Mouse (Mus musculus) forebrain, embryonic 12.5 days (tissue): ENCODE data around the gene Abat. TPM values are rescaled to one million over a fixed set of nuclear protein-coding genes. Genes with fewer than 3 reads are reported as not detected.

Source experiments
- ATAC-seq: fragments of 200-750 bp; cut with Nextera tagmentation; 2 replicates; pipeline ENCODE4 v1.8.0; 2017; ENCODE audit warnings: moderate TSS enrichment; ENCODE audit not compliant: low FRiP score
- H3K27ac ChIP-seq: fragments of 300-500 bp; sonication (generic); 2 replicates; pipeline ENCODE4 v1.5.1; 2016; ENCODE audit warnings: mild to moderate bottlenecking
- H3K27me3 ChIP-seq: fragments of 300-500 bp; sonication (generic); 2 replicates; pipeline ENCODE4 v1.6.1; 2016; ENCODE audit warnings: mild to moderate bottlenecking
- H3K36me3 ChIP-seq: fragments of 300-500 bp; sonication (generic); replicated peaks from 2 replicates; pipeline ENCODE4 v1.6.1; 2016; ENCODE audit warnings: mild to moderate bottlenecking
- H3K4me1 ChIP-seq: fragments of 300-500 bp; sonication (generic); 2 replicates; pipeline ENCODE4 v1.6.1; 2016
- H3K4me2 ChIP-seq: fragments of 300-500 bp; sonication (generic); 2 replicates; pipeline ENCODE4 v1.6.1; 2016; ENCODE audit warnings: mild to moderate bottlenecking, moderate library complexity
- H3K4me3 ChIP-seq: fragments of 300-500 bp; sonication (generic); replicated peaks from 2 replicates; pipeline ENCODE4 v1.5.1; 2016; ENCODE audit warnings: mild to moderate bottlenecking
- H3K9ac ChIP-seq: fragments of 300-500 bp; sonication (generic); 2 replicates; pipeline ENCODE4 v1.6.1; 2016; ENCODE audit warnings: mild to moderate bottlenecking
- H3K9me3 ChIP-seq: fragments of 300-500 bp; sonication (generic); 2 replicates; pipeline ENCODE4 v1.6.1; 2016
- WGBS: fragments of 180-500 bp; shearing (Covaris S2); methylation state at CpG from one replicate; pipeline ENCODE4 v1.1.7; 2016; 5-methylcytosine and 5-hydroxymethylcytosine counted together
- polyA plus RNA-seq: library from polyadenylated mRNA; unstranded; fragments of >200 nt; fragmentation: Nextera tagmentation; extraction: Ambion mirVana; gene quantifications from 2 replicates; pipeline ENCODE4 v1.2.1, GENCODE M21; 2016

The Abat gene
- polyA plus RNA-seq, 1 experiment from 2014 or later: 37.9 TPM

DNA sequence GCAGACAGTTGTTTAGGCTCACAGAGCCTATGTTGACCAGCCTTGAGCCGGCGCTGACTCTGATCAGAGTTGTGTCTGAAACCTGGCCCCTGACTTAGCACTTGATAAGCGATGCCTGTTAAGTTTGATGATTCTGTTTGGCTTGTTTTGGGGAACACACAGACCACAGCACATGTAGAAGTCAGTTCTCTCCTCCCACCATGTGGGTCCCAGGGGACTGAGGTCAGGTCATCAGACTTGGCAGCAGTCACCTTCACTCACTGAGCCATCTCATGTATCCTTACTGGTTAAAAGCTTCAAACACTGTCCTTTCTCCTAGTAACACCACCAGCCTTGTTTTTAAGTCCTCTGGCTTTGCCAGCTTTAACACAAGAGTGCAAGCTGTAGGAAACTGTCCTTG, 136.8 kb downstream of the Abat start:
- Histone ChIP-seq H3K36me3 (peaks cover 85% of the 10 kb centered on the region), H3K4me3 (no peak overlapping the region), H3K4me1 (no peaks in the 10 kb centered on the region), H3K27me3 (no peaks in the 10 kb centered on the region), H3K9ac (no peak overlapping the region), H3K27ac (no peak overlapping the region), H3K9me3 (no peaks in the 10 kb centered on the region), H3K4me2 (no peak overlapping the region)
- WGBS: 94% methylated on average over 3 of the region's 3 CpGs
- no peak for ATAC-seq

DNA sequence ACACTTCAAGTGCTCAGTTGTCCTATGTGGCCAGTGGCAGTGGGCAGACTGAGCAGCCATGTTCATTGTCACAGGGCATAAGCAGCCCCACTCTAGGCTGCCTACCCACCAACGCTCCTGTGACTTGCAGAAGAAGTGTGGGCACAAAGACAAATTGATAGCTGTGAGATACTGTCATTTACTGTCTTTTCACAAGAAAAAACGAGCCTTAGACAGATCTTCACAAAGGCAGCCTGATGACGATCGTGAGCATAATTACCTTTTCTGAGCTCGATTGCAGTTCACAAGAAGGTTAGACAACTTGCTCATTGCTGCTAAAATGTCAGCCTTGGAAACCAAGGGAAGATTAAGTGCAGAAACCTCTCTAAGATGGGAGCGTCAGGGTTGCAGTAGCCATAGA, 141.9 kb downstream of the Abat start:
- ATAC-seq: no peak
- WGBS: 83% methylated on average over 6 of the region's 6 CpGs

DNA sequence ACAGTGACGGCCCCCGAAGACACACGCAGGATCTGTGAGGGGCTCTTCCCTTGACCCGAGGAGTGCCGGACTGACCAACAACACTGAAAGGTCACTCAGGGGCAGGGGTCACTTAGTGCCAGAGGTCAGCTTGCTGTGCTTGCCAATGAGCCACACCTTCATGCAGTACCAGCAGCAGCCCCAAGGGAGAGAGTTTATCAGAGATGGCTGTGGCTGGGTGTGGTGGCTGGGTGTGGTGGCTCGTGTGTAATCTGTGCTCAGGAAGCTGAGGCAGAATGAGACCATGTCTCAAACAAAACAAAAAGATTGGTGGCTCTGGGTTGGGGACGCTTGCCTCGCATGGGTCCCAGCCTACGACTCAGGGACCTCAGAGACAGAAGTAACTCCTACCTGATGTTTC, 142.4 kb downstream of the Abat start:
- 89% methylated on average over 9 of the region's 9 CpGs for WGBS
- H3K27ac ChIP-seq: no peak overlapping the region
- no peaks in the 10 kb centered on the region for H3K4me1 ChIP-seq
- no peak overlapping the region for H3K4me2 ChIP-seq
- no peak for ATAC-seq
- no peaks in the 10 kb centered on the region for H3K27me3 ChIP-seq
- H3K36me3 ChIP-seq: peaks cover 81% of the 10 kb centered on the region
- no peaks in the 10 kb centered on the region for H3K9me3 ChIP-seq
- H3K4me3 ChIP-seq: no peak overlapping the region
- no peak overlapping the region for H3K9ac ChIP-seq

More for the DNA sequence above, 141.9 kb downstream of the Abat start:
- peaks cover 77% of the 10 kb centered on the region for H3K36me3 ChIP-seq
- H3K9me3 ChIP-seq: no peaks in the 10 kb centered on the region
- H3K27me3 ChIP-seq: no peaks in the 10 kb centered on the region
- no peaks in the 10 kb centered on the region for H3K4me1 ChIP-seq
- no peak overlapping the region for H3K27ac ChIP-seq
- no peak overlapping the region for H3K4me2 ChIP-seq
- no peak overlapping the region for H3K4me3 ChIP-seq
- H3K9ac ChIP-seq: no peak overlapping the region

DNA sequence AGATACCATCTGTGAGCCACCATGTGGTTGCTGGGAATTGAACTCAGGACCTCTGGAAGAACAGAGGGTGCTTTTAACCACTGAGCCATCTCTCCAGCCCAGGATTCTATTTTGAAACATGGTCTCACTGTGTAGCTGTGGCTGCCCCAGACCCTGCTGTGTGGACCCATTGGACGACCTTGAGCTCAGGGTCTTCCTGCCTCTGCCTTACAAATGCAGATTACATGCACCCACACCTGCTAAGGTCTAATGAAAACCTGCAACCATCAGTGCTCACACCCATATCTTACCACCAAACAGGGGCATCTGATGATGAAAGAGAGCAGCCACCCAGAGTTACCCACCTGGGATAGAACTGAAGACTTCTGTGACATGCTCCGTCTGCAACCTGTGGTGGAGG, 143.0 kb downstream of the Abat start:
- H3K4me2 ChIP-seq: no peak overlapping the region
- no peak for ATAC-seq
- no peaks in the 10 kb centered on the region for H3K9me3 ChIP-seq
- H3K27ac ChIP-seq: no peak overlapping the region
- peaks cover 79% of the 10 kb centered on the region for H3K36me3 ChIP-seq
- no peaks in the 10 kb centered on the region for H3K27me3 ChIP-seq
- H3K4me3 ChIP-seq: no peak overlapping the region
- H3K4me1 ChIP-seq: no peaks in the 10 kb centered on the region
- no peak overlapping the region for H3K9ac ChIP-seq
- WGBS: 93% methylated on average over 2 of the region's 2 CpGs

DNA sequence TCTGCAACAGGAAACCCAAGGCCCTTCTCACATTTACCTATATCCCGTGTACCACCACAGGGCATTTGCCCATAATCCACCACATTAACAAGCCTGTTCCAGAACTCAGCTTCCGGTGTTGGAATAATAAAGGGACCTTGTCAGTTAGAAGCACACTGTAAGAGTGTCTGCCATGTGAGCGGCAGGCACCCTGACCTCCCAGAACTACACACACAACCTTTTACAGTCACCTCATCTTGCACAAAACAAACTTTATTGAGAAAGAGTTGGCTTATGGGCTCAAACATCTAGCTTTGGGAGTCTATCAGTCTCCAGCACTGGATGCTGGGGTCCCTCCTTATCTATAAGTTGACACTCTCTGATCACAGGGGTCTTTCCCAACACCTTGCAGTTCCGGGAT, 145.1 kb downstream of the Abat start:
- WGBS: 78% methylated on average over 4 of the region's 4 CpGs
- peaks cover 84% of the 10 kb centered on the region for H3K36me3 ChIP-seq

DNA sequence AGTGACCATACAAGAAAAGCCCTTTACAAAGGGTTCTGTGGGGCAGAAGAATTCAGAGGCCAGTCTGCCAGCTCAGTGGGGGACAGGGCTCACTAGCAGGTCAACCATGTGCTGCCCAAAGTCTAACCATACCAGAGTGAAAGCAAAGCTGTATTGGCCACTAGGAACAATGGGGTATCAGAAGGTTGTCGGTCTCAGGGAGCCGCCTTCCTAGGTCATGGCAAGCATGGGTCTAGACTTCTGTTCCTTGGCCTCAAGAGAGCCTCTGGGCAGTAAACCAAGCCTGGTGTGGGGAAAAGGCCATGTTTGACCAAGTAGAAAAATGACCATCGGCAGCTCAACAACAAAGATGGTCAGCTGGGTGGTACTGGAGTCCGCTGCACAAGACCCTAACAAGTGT, 145.5 kb downstream of the Abat start:
- Histone ChIP-seq H3K9me3 (no peaks in the 10 kb centered on the region), H3K4me2 (no peak overlapping the region), H3K27ac (no peak overlapping the region), H3K27me3 (no peaks in the 10 kb centered on the region), H3K9ac (no peak overlapping the region), H3K4me3 (no peak overlapping the region), H3K36me3 (peaks cover 84% of the 10 kb centered on the region), H3K4me1 (peaks cover 5% of the 10 kb centered on the region; the same call in 1 of the 2 replicates)
- WGBS: 88% methylated on average over 4 of the region's 4 CpGs
- no peak for ATAC-seq

More for the DNA sequence above, 145.1 kb downstream of the Abat start:
- Histone ChIP-seq H3K9ac (no peak overlapping the region), H3K27me3 (no peaks in the 10 kb centered on the region), H3K9me3 (no peaks in the 10 kb centered on the region), H3K4me3 (no peak overlapping the region), H3K27ac (no peak overlapping the region), H3K4me1 (peaks cover under 1% of the 10 kb centered on the region; the same call in 1 of the 2 replicates), H3K4me2 (no peak overlapping the region)
- ATAC-seq: no peak

DNA sequence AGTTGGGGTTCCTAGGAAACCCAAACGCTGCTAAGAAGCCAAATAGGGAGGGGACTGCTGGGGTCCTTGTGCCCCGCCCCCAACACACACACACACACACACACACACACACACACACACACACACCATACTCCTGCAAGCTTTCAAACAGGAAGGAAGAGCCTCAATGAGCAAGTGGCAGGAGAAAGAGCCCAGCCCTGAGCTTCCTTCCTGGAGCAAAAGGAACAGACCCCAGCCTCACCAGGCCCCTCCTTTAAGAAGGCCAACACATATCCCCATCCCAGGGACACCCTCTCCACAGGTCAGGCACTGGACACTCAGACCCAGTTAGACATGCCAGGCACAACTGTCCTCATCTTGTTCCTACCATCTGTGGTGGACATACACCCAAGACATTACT, 149.8 kb downstream of the Abat start:
- Histone ChIP-seq H3K4me1 (peaks cover 32% of the 10 kb centered on the region), H3K9me3 (no peaks in the 10 kb centered on the region), H3K4me3 (no peak overlapping the region), H3K4me2 (no peak overlapping the region), H3K9ac (no peak overlapping the region), H3K27me3 (no peaks in the 10 kb centered on the region), H3K36me3 (peaks cover 53% of the 10 kb centered on the region), H3K27ac (no peak overlapping the region)
- ATAC-seq: no peak
- WGBS: no CpG with 5 or more reads among the region's 2 CpGs

DNA sequence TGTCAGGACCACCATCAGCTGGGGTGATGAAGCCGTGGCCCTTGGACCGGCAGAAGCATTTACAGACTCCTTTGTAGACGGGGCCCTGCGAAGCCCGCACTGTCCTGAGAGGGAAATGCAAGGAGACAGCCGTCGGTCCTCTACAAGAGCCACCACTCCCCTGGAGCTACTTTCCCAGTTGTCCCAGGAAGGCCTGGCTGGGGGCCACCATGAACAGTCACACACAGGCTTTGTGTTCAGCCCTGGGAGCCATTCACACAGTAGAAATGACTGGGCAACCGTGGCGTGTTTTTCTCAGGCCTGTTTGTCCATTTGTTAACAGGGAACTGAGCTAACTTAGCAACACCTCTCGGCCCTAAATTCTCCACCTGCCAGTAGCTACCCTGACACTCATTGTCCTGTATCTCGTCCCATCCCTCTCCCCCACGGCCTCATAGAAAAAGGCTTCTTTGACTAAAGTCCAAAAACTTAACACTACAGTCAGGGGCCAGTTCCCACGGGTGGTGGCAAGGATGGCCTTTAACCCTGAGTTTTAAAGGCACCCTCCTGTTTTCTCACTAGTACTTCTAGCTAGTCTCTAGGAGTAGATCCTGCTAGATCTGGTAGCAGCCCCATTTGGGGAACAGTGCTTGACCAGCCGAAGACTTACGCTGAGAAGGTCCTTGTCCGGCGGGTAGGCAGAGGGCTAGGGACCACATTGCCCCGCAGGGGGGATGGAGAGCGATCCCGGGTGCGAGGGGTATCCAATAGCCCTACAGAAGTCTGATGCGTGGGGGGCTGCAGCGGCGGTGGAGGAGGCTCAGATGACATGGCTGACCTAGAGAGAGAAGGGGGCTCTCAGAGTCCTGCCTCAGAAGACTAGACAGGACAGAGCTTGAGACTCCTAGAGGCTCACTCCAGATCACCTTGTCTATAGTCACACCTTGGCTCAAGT, 150.6 kb downstream of the Abat start:
- Histone ChIP-seq H3K36me3 (peaks cover 47% of the 10 kb centered on the region), H3K27ac (no peak overlapping the region), H3K27me3 (no peaks in the 10 kb centered on the region), H3K9me3 (no peaks in the 10 kb centered on the region), H3K4me3 (no peak overlapping the region), H3K4me2 (no peak overlapping the region), H3K4me1 (peaks cover 40% of the 10 kb centered on the region), H3K9ac (0 out of 2 replicates have a peak overlapping the region, but pooled peaks have one; percentile 4)
- 86% methylated on average over 24 of the region's 24 CpGs for WGBS
- ATAC-seq: no peak

DNA sequence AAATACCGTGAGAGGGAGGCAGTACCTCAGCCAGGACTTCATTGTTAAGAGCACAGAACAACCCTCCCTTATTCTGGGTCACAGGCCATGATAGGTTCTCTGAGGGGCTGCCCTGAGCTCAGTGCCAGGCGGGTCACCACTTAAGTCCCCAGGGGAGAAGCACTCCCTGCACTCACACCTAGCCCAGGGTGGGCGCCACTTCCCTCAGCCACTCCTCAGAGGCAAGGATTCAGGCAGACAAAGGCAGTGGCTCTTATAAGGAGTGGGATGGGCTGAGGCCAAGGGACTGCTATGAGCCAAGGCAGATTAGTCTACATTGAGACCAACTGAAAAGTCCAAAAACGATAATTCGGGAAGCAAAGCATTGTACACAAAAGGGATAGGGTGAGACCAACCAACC, 152.1 kb downstream of the Abat start:
- H3K4me2 ChIP-seq: no peak overlapping the region
- H3K27ac ChIP-seq: no peak overlapping the region
- H3K4me1 ChIP-seq: peaks cover 55% of the 10 kb centered on the region
- no peaks in the 10 kb centered on the region for H3K9me3 ChIP-seq
- ATAC-seq: no peak
- 81% methylated on average over 5 of the region's 5 CpGs for WGBS
- H3K4me3 ChIP-seq: no peak overlapping the region
- peaks cover 41% of the 10 kb centered on the region for H3K36me3 ChIP-seq
- H3K27me3 ChIP-seq: no peaks in the 10 kb centered on the region
- H3K9ac ChIP-seq: no peak overlapping the region

DNA sequence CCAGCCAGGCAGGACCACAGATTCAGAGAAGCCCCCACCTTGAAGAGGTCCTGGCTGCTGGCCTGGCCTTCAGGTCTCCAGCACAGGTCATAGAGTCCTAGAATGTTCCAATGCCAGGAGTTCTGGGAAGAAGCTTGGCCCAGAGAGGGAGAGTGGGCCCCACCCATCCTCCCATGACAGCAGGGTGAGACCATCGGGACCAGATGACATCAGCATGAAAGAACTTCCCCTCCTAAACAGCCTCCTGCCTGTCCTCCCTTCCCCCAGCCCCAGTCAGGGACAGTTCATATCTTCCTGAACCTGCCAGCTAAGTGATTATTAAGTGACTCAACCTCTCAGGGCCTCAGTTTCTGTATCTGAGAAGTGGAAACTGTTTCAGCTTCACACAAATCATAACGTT, 153.2 kb downstream of the Abat start:
- Histone ChIP-seq H3K4me2 (no peak overlapping the region), H3K27me3 (no peaks in the 10 kb centered on the region), H3K27ac (no peak overlapping the region), H3K9ac (no peak overlapping the region), H3K36me3 (peaks cover 32% of the 10 kb centered on the region), H3K4me1 (peaks cover 64% of the 10 kb centered on the region), H3K4me3 (no peak overlapping the region), H3K9me3 (no peaks in the 10 kb centered on the region)
- no peak for ATAC-seq
- 79% methylated on average over 2 of the region's 2 CpGs for WGBS

DNA sequence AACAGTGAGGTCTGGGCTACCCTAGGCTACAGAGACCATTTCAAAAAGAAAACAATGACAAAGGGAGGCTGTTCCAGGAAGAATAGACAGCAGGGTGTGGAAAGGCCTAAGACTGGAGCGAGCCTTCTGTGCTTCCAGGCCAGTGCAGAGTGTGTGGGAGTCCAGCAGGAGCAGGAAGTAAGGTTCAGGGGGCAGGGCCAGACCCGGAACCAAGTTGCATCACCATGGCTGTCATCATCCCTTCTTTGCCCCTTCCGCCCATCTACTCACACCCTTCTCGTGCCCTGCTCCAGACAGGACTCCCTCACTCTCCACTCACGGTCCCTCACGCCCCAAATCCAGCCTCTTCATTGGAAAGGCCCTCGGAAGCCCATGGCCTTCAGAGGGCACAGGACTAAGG, 154.0 kb downstream of the Abat start:
- peaks cover 64% of the 10 kb centered on the region for H3K4me1 ChIP-seq
- peak overlapping the region; percentile 6; the same call in 1 of the 2 replicates for H3K4me2 ChIP-seq
- no peaks in the 10 kb centered on the region for H3K9me3 ChIP-seq
- 86% methylated on average over 7 of the region's 7 CpGs for WGBS
- H3K36me3 ChIP-seq: peaks cover 24% of the 10 kb centered on the region
- H3K9ac ChIP-seq: no peak overlapping the region
- ATAC-seq: no peak
- no peaks in the 10 kb centered on the region for H3K27me3 ChIP-seq
- H3K4me3 ChIP-seq: no peak overlapping the region
- H3K27ac ChIP-seq: no peak overlapping the region

DNA sequence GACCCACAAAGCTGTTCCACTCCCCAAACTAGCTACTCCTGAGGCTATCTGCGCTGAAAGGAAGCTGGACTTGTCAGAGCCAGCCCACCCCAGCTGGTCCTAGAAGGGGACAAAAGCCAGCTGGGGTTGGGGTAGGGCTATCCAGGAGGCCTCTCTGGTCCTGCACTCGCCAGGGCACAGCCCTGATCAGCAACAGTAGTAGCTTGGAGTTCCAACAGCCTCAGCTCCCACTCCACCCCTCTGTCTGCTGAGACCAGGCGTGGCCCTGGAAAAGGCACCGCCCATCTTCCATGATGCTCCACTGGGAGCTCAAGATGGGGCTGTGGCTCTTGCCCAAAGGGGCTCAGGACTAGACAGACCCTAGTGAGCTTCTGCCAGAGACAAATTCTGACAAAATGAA, 154.6 kb downstream of the Abat start:
- peaks cover 64% of the 10 kb centered on the region for H3K4me1 ChIP-seq
- no peak overlapping the region for H3K27ac ChIP-seq
- no peaks in the 10 kb centered on the region for H3K9me3 ChIP-seq

DNA sequence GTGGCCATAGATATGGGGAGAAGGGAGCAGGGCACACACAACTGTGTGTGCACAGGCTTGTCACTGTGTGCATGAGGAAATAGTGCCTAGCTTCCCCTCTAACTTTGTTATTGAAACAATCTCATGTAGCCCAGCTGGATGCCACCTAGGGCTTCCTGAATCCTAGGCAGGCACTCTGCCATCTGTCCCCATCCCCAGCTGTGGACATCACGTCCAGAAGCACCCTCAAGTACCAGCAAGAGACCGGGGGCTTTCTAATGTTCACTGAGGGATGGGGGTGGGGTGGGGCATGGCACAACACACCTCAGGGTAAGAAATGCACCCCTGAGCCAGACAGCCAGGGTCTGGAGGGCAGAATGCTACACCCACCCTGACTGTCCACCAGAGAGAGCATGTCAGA, 155.2 kb downstream of the Abat start:
- H3K4me1 ChIP-seq: peaks cover 63% of the 10 kb centered on the region
- H3K36me3 ChIP-seq: peaks cover 12% of the 10 kb centered on the region
- H3K9ac ChIP-seq: peak overlapping the region; percentile 80; the same call in 1 of the 2 replicates
- H3K4me3 ChIP-seq: no peak overlapping the region
- no peak overlapping the region for H3K27ac ChIP-seq
- ATAC-seq: no peak
- no peaks in the 10 kb centered on the region for H3K9me3 ChIP-seq
- H3K4me2 ChIP-seq: 0 out of 2 replicates have a peak overlapping the region, but pooled peaks have one; percentile 15
- peaks cover 4% of the 10 kb centered on the region for H3K27me3 ChIP-seq
- whole genome bisulfite sequencing: 76% methylated on average over 2 of the region's 2 CpGs

More for the DNA sequence above, 154.6 kb downstream of the Abat start:
- 78% methylated on average over 4 of the region's 4 CpGs for WGBS
- Histone ChIP-seq H3K27me3 (no peaks in the 10 kb centered on the region; the same call in 1 of the 2 replicates), H3K9ac (no peak overlapping the region), H3K4me3 (no peak overlapping the region), H3K36me3 (peaks cover 18% of the 10 kb centered on the region), H3K4me2 (peak overlapping the region; percentile 6; the same call in 1 of the 2 replicates)
- no peak for ATAC-seq
